Mouse (Mus musculus) ES-Bruce4 (cell line): Measurements from ENCODE around the gene Cc2d2b. TPM values are rescaled to one million over a fixed set of nuclear protein-coding genes. Genes with fewer than 3 reads are reported as not detected.
A peak's percentile ranks its signal among the peaks of the same experiment; 100 is the strongest.

Source experiments
- H3K27ac ChIP-seq: 2 replicates; pipeline ENCODE4 v1.5.1; 2012; ENCODE audit warnings: low read length, inconsistent platforms; ENCODE audit not compliant: insufficient read depth
- H3K27me3 ChIP-seq: 2 replicates; pipeline ENCODE4 v1.6.1; 2012; ENCODE audit warnings: mild to moderate bottlenecking, low read length, inconsistent platforms; ENCODE audit not compliant: control insufficient read depth, poor library complexity, insufficient read depth, severe bottlenecking
- H3K36me3 ChIP-seq: 2 replicates; pipeline ENCODE4 v1.6.1; 2012; ENCODE audit warnings: inconsistent platforms, mild to moderate bottlenecking, low read length, moderate library complexity; ENCODE audit not compliant: control insufficient read depth, poor library complexity, insufficient read depth, severe bottlenecking
- H3K4me1 ChIP-seq: one replicate; pipeline ENCODE4 v1.8.1; 2011; ENCODE audit warnings: low read length; ENCODE audit not compliant: control insufficient read depth, insufficient read depth
- H3K4me3 ChIP-seq: 2 replicates; pipeline ENCODE4 v1.5.1; 2011; ENCODE audit warnings: low read depth, mild to moderate bottlenecking, low read length
- H3K9ac ChIP-seq: 2 replicates; pipeline ENCODE4 v1.6.1; 2012; ENCODE audit warnings: low read depth, mild to moderate bottlenecking, inconsistent platforms; ENCODE audit not compliant: poor library complexity, severe bottlenecking
- H3K9me3 ChIP-seq: replicated peaks from 2 replicates; pipeline ENCODE4 v1.6.1; 2012; ENCODE audit warnings: mild to moderate bottlenecking, low read length, inconsistent platforms; ENCODE audit not compliant: control insufficient read depth, poor library complexity, insufficient read depth, severe bottlenecking
- CTCF ChIP-seq: IDR thresholded peaks from one replicate; pipeline ENCODE4 v1.8.1; 2011; ENCODE audit warnings: low read depth, low read length
- EP300 ChIP-seq: IDR thresholded peaks from 2 replicates; pipeline ENCODE4 v1.6.1; 2011; ENCODE audit warnings: low read depth, low read length; ENCODE audit not compliant: insufficient read depth
- POLR2A ChIP-seq: IDR thresholded peaks from one replicate; pipeline ENCODE4 v1.8.1; 2011; ENCODE audit warnings: low read length; ENCODE audit not compliant: insufficient read depth
- polyA plus RNA-seq: library from polyadenylated mRNA; stranded (reverse); fragments of >200 nt; gene quantifications from 2 replicates; pipeline ENCODE4 v1.2.4, GENCODE M21; 2011; ENCODE audit warnings: low read depth; ENCODE audit not compliant: missing spikeins, insufficient read depth, insufficient read length

The Cc2d2b gene
- polyA plus RNA-seq, 1 experiment = 0.60 TPM

- peaks cover 2% of the 10 kb centered on the region for H3K4me1 ChIP-seq
- no peak overlapping the region for H3K9ac ChIP-seq
- no peaks in the 10 kb centered on the region for H3K36me3 ChIP-seq
- H3K4me3 ChIP-seq = no peak overlapping the region
- H3K9me3 ChIP-seq = no peaks in the 10 kb centered on the region
- H3K27me3 ChIP-seq = no peaks in the 10 kb centered on the region
- H3K27ac ChIP-seq = no peak overlapping the region
- no peak for TF ChIP-seq POLR2A
- no peak for TF ChIP-seq EP300
- no peak for TF ChIP-seq CTCF
These were observed 78.2 kb downstream of the Cc2d2b start for GRCm38 (mm10) chr19:40826735-40827134.

- Histone ChIP-seq H3K27me3 (no peaks in the 10 kb centered on the region), H3K36me3 (no peaks in the 10 kb centered on the region), H3K9me3 (no peaks in the 10 kb centered on the region), H3K4me1 (peaks cover 2% of the 10 kb centered on the region), H3K4me3 (no peak overlapping the region), H3K9ac (peak overlapping the region; percentile 93), H3K27ac (no peak overlapping the region)
- TF ChIP-seq CTCF = no peak
- no peak for TF ChIP-seq POLR2A
- no peak for TF ChIP-seq EP300
These were observed 81.6 kb downstream of the Cc2d2b start for GRCm38 (mm10) chr19:40830198-40830597.

- no peaks in the 10 kb centered on the region for H3K9me3 ChIP-seq
- H3K27me3 ChIP-seq = no peaks in the 10 kb centered on the region
- TF ChIP-seq POLR2A (no peak), EP300 (no peak), CTCF (no peak)
- H3K4me1 ChIP-seq = peaks cover 2% of the 10 kb centered on the region
- H3K4me3 ChIP-seq = peak within 1 kb of the TSS; percentile 93
- peak within 1 kb of the TSS; percentile 93 for H3K9ac ChIP-seq
- H3K36me3 ChIP-seq = no peaks in the 10 kb centered on the region
- H3K27ac ChIP-seq = no peak within 1 kb of the TSS
These were observed 82.3 kb downstream of the Cc2d2b start, which contains the start of gene Ccnj for GRCm38 (mm10) chr19:40830703-40831415. Gene Ccnj (plus strand): TSS chr19:40831279.

- TF ChIP-seq EP300 (no peak), POLR2A (no peak), CTCF (no peak)
- no peaks in the 10 kb centered on the region for H3K36me3 ChIP-seq
These were observed 83.1 kb downstream of the Cc2d2b start for GRCm38 (mm10) chr19:40831416-40832201.

GRCm38 (mm10) chr19:40832361-40832760 lies 83.8 kb downstream of the Cc2d2b start:
- H3K36me3 ChIP-seq = peaks cover 2% of the 10 kb centered on the region
- H3K4me3 ChIP-seq = peak overlapping the region; percentile 93
- H3K27me3 ChIP-seq = no peaks in the 10 kb centered on the region
- no peak for TF ChIP-seq CTCF
- TF ChIP-seq EP300 = no peak
- TF ChIP-seq POLR2A = no peak
- peaks cover 2% of the 10 kb centered on the region for H3K4me1 ChIP-seq
- peak overlapping the region; percentile 93 for H3K9ac ChIP-seq
- no peak overlapping the region for H3K27ac ChIP-seq
- H3K9me3 ChIP-seq = no peaks in the 10 kb centered on the region

More at GRCm38 (mm10) chr19:40831416-40832201, 83.1 kb downstream of the Cc2d2b start:
- H3K9me3 ChIP-seq = no peaks in the 10 kb centered on the region
- H3K4me3 ChIP-seq = peak overlapping the region; percentile 93
- H3K9ac ChIP-seq = peak overlapping the region; percentile 93
- H3K27ac ChIP-seq = no peak overlapping the region
- H3K27me3 ChIP-seq = no peaks in the 10 kb centered on the region
- peaks cover 2% of the 10 kb centered on the region for H3K4me1 ChIP-seq

- no peak overlapping the region for H3K27ac ChIP-seq
- TF ChIP-seq CTCF = no peak
- TF ChIP-seq POLR2A = no peak
- TF ChIP-seq EP300 = no peak
- no peaks in the 10 kb centered on the region for H3K4me1 ChIP-seq
- H3K36me3 ChIP-seq = peaks cover 14% of the 10 kb centered on the region
- no peak overlapping the region for H3K9ac ChIP-seq
- H3K27me3 ChIP-seq = no peaks in the 10 kb centered on the region
- no peak overlapping the region for H3K4me3 ChIP-seq
- H3K9me3 ChIP-seq = no peaks in the 10 kb centered on the region
These were observed 85.9 kb downstream of the Cc2d2b start for GRCm38 (mm10) chr19:40834436-40834835.
